Mouse (Mus musculus): ENCODE measurements around the gene P3h1. TPM values are rescaled to one million over a fixed set of nuclear protein-coding genes. Genes with fewer than 3 reads are reported as not detected.
"Not testable (repeated sequence)": the region's sequence is repeated elsewhere in the genome, so short reads cannot be mapped to it uniquely, and the experiment has no call there.

P3h1 gene
- polyA plus RNA-seq, 1 experiment from 2014 or later, result 34.9 TPM

DNA sequence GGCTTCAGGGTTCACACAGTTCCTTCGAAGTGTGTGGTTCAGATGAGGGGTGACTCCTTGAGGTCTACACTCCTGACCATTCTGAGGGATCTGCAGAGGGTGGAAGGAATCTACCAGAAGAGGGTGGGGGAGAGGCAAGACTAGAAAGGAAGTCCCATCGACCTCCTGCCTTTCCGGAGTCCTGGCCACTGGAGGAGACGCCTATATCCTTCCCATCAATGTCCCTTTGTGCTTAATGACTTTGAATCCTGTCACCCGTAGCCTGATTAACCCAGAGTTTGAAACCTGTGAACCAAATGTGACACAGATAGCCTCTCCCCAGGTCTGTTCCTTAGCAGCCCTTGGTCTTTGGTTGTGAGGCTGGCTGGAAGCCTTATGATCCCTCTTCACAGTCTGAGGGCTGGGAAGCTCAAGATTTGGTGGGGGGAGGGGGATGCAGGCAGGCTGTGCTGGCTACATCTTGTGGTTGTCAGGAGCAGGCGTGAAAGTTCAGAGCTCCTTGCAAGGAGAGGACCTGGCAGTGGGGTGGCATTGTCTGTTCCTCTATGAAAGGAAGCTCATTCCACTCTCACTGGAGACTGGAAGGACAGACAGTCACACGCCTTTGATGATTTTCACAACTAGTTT lies 28.5 kb downstream of the P3h1 start:
- Histone ChIP-seq H3K36me3 (ENCODE audit: insufficient read depth, low read length) (no peaks in the 10 kb centered on the region), H3K27me3 (ENCODE audit: insufficient read depth, low read length) (no peaks in the 10 kb centered on the region), H3K4me3 (replicated peaks; ENCODE audit: low read depth, low read length) (no peak overlapping the region), H3K9ac (ENCODE audit: low read depth, low read length) (no peak overlapping the region), H3K27ac (no peak overlapping the region), H3K4me1 (replicated peaks; ENCODE audit: insufficient read depth, low read length) (0 out of 2 replicates have a peak, but pooled peaks cover 5% of the 10 kb centered on the region), H3K4me2 (ENCODE audit: low read length) (no peak overlapping the region), H3K9me3 (replicated peaks; ENCODE audit: low read length) (no peaks in the 10 kb centered on the region)
- peak; percentile 28 for DNase-seq (ENCODE audit: low spot score)
- WGBS, result 39% methylated on average over 7 of the region's 7 CpGs
- no peak for TF ChIP-seq CTCF (IDR thresholded peaks at IDR 0.05; ENCODE audit: low read depth)
- ATAC-seq (replicated peaks; ENCODE audit: low FRiP score, low read depth), result no peak

DNA sequence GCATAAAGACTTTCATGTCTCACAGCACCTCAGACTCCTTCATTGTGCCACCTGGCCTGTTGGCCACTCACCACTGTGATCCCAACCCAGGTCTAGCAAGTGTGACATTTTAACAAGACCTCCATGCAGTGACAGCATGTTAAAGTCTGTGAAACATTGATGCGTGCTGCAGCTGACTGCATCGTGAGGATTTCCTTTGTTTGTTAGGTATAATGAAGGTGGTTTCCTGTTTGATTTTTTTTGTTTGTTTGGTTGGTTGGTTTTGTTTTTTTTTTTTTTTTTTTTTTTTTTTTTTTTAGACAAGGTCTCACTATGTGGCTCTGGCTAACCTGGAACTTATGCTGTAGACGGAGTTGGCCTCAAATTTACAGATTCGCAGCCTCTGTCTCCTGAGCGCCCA lies 29.8 kb downstream of the P3h1 start:
- H3K4me1 ChIP-seq (replicated peaks; ENCODE audit: insufficient read depth, low read length), result 0 out of 2 replicates have a peak, but pooled peaks cover 1% of the 10 kb centered on the region
- no peak overlapping the region for H3K4me3 ChIP-seq (replicated peaks; ENCODE audit: low read depth, low read length)
- TF ChIP-seq CTCF (IDR thresholded peaks at IDR 0.05; ENCODE audit: low read depth), result no peak
- DNase-seq (ENCODE audit: low spot score) (no peak), ATAC-seq (replicated peaks; ENCODE audit: low FRiP score, low read depth) (no peak)
- H3K4me2 ChIP-seq (ENCODE audit: low read length), result no peak overlapping the region
- H3K36me3 ChIP-seq (ENCODE audit: insufficient read depth, low read length), result no peaks in the 10 kb centered on the region
- no peak overlapping the region for H3K9ac ChIP-seq (ENCODE audit: low read depth, low read length)
- H3K27me3 ChIP-seq (ENCODE audit: insufficient read depth, low read length), result no peaks in the 10 kb centered on the region
- WGBS, result 87% methylated on average over 5 of the region's 5 CpGs
- H3K27ac ChIP-seq, result no peak overlapping the region
- H3K9me3 ChIP-seq (replicated peaks; ENCODE audit: low read length), result no peaks in the 10 kb centered on the region

DNA sequence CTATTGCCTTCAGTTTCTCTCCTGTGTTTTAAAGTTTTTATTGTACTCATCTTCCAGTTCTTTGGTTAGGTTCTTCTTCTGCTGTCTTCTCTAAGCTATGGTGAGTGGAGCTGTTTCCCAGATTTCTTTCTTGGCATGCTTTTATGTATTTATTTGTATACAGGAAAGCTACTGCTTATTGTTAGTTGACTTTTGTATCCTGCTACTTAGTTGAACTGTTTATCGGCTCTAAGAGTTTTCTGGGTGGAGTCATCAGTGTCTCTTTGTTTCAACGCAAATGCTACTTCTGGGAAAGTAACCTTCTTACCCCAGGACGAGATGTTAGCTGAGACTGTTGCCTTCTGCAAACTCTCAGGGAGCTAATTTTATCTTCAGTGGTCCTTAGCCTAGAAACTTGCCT lies 30.7 kb downstream of the P3h1 start:
- 71% methylated on average over 3 of the region's 3 CpGs for WGBS
- no peak overlapping the region for H3K4me3 ChIP-seq (replicated peaks; ENCODE audit: low read depth, low read length)
- no peak for ATAC-seq (replicated peaks; ENCODE audit: low FRiP score, low read depth)
- DNase-seq (ENCODE audit: low spot score), result no peak
- no peak for TF ChIP-seq CTCF (IDR thresholded peaks at IDR 0.05; ENCODE audit: low read depth)
- H3K27ac ChIP-seq, result no peak overlapping the region; the same call in 1 of the 2 replicates
- H3K4me2 ChIP-seq (ENCODE audit: low read length), result no peak overlapping the region
- no peaks in the 10 kb centered on the region for H3K4me1 ChIP-seq (replicated peaks; ENCODE audit: insufficient read depth, low read length)
- no peaks in the 10 kb centered on the region for H3K27me3 ChIP-seq (ENCODE audit: insufficient read depth, low read length)
- H3K9me3 ChIP-seq (replicated peaks; ENCODE audit: low read length), result no peaks in the 10 kb centered on the region
- no peak overlapping the region for H3K9ac ChIP-seq (ENCODE audit: low read depth, low read length)
- no peaks in the 10 kb centered on the region for H3K36me3 ChIP-seq (ENCODE audit: insufficient read depth, low read length)

- TF ChIP-seq CTCF (IDR thresholded peaks at IDR 0.05; ENCODE audit: low read depth), result no peak
- DNase-seq (ENCODE audit: low spot score), result no peak
- H3K4me2 ChIP-seq (ENCODE audit: low read length), result no peak overlapping the region
- H3K4me3 ChIP-seq (replicated peaks; ENCODE audit: low read depth, low read length), result no peak overlapping the region
- no peak for ATAC-seq (replicated peaks; ENCODE audit: low FRiP score, low read depth)
- H3K27me3 ChIP-seq (ENCODE audit: insufficient read depth, low read length), result no peaks in the 10 kb centered on the region
- H3K4me1 ChIP-seq (replicated peaks; ENCODE audit: insufficient read depth, low read length), result no peaks in the 10 kb centered on the region
- H3K9ac ChIP-seq (ENCODE audit: low read depth, low read length), result no peak overlapping the region
- H3K9me3 ChIP-seq (replicated peaks; ENCODE audit: low read length), result no peaks in the 10 kb centered on the region
- no peak overlapping the region for H3K27ac ChIP-seq
- WGBS, result 61% methylated on average over 13 of the region's 13 CpGs
- H3K36me3 ChIP-seq (ENCODE audit: insufficient read depth, low read length), result peaks cover 12% of the 10 kb centered on the region
These were observed 33.9 kb downstream of the P3h1 start for GRCm38 (mm10) chr4:119266606-119267005.

GRCm38 (mm10) chr4:119274627-119275026 lies 41.9 kb downstream of the P3h1 start:
- no peaks in the 10 kb centered on the region for H3K9me3 ChIP-seq (replicated peaks; ENCODE audit: low read length)
- ATAC-seq (replicated peaks; ENCODE audit: low FRiP score, low read depth) (no peak), DNase-seq (ENCODE audit: low spot score) (no peak)
- H3K27me3 ChIP-seq (ENCODE audit: insufficient read depth, low read length), result no peaks in the 10 kb centered on the region
- no peaks in the 10 kb centered on the region for H3K4me1 ChIP-seq (replicated peaks; ENCODE audit: insufficient read depth, low read length)
- no peak overlapping the region for H3K9ac ChIP-seq (ENCODE audit: low read depth, low read length)
- no peak overlapping the region for H3K4me3 ChIP-seq (replicated peaks; ENCODE audit: low read depth, low read length)
- 74% methylated on average over 1 of the region's 1 CpGs for WGBS
- TF ChIP-seq CTCF (IDR thresholded peaks at IDR 0.05; ENCODE audit: low read depth), result no peak
- no peak overlapping the region for H3K4me2 ChIP-seq (ENCODE audit: low read length)
- peak overlapping the region; percentile 36; the same call in 1 of the 2 replicates for H3K27ac ChIP-seq
- peaks cover 60% of the 10 kb centered on the region for H3K36me3 ChIP-seq (ENCODE audit: insufficient read depth, low read length)

DNA sequence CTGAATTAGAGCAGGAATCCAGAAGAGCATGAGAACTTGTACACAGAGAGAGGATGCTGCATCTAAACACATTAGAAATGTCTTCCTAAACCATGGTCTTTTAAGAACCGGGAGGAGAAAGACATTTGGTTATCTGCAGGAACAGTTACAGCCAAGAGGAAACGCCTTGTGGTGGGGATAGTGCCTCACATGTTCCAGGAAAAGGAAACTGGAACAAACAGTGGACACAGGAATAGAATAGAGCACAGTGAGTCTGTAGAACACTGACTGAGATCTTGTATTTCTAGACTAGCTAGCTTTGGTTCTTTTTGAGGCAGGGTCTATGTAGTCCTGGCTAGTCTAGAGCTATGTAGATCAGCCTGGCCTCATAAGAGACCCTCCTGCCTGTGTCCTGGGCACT lies 42.5 kb downstream of the P3h1 start:
- peaks cover 66% of the 10 kb centered on the region for H3K36me3 ChIP-seq (ENCODE audit: insufficient read depth, low read length)
- DNase-seq (ENCODE audit: low spot score) (peak; percentile 12), ATAC-seq (replicated peaks; ENCODE audit: low FRiP score, low read depth) (no peak)
- WGBS, result 78% methylated on average over 2 of the region's 2 CpGs
- no peaks in the 10 kb centered on the region for H3K4me1 ChIP-seq (replicated peaks; ENCODE audit: insufficient read depth, low read length)
- TF ChIP-seq CTCF (IDR thresholded peaks at IDR 0.05; ENCODE audit: low read depth), result no peak
- no peaks in the 10 kb centered on the region for H3K9me3 ChIP-seq (replicated peaks; ENCODE audit: low read length)
- H3K9ac ChIP-seq (ENCODE audit: low read depth, low read length), result no peak overlapping the region
- no peak overlapping the region for H3K4me2 ChIP-seq (ENCODE audit: low read length)
- H3K27ac ChIP-seq, result peak overlapping the region; percentile 62
- H3K4me3 ChIP-seq (replicated peaks; ENCODE audit: low read depth, low read length), result no peak overlapping the region
- H3K27me3 ChIP-seq (ENCODE audit: insufficient read depth, low read length), result no peaks in the 10 kb centered on the region

GRCm38 (mm10) chr4:119275726-119276125 lies 43.0 kb downstream of the P3h1 start:
- no peak overlapping the region for H3K9ac ChIP-seq (ENCODE audit: low read depth, low read length)
- no peak for ATAC-seq (replicated peaks; ENCODE audit: low FRiP score, low read depth)
- no peak for DNase-seq (ENCODE audit: low spot score)
- H3K9me3 ChIP-seq (replicated peaks; ENCODE audit: low read length), result no peaks in the 10 kb centered on the region
- H3K4me3 ChIP-seq (replicated peaks; ENCODE audit: low read depth, low read length), result no peak overlapping the region
- no peaks in the 10 kb centered on the region for H3K4me1 ChIP-seq (replicated peaks; ENCODE audit: insufficient read depth, low read length)
- H3K4me2 ChIP-seq (ENCODE audit: low read length), result no peak overlapping the region
- H3K27ac ChIP-seq, result peak overlapping the region; percentile 62
- no peaks in the 10 kb centered on the region for H3K27me3 ChIP-seq (ENCODE audit: insufficient read depth, low read length)
- no peak for TF ChIP-seq CTCF (IDR thresholded peaks at IDR 0.05; ENCODE audit: low read depth)
- peaks cover 65% of the 10 kb centered on the region for H3K36me3 ChIP-seq (ENCODE audit: insufficient read depth, low read length)
- 72% methylated on average over 2 of the region's 2 CpGs for WGBS

DNA sequence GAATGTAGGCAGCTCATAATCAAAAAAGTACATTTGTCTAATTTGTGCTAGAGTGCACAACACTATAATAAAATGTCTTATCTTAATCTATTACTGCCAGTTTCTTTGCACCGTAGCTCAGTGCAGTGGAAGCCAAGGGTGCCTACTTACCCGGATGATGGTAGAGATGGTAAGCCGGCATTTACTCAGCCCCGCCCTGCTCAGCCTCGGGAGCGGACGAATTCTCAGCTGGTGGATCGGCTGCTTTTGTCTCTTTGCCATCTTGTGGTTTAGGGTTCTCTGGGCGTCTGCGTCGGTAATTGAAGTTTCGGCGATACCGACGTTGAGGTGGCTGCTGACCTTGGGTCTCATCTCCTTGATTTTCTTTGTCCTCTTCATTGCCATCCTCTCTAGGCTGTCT lies 46.1 kb downstream of the P3h1 start:
- H3K4me2 ChIP-seq (ENCODE audit: low read length); H3K4me1 ChIP-seq (replicated peaks; ENCODE audit: insufficient read depth, low read length); ATAC-seq (replicated peaks; ENCODE audit: low FRiP score, low read depth); DNase-seq (ENCODE audit: low spot score); H3K4me3 ChIP-seq (replicated peaks; ENCODE audit: low read depth, low read length); H3K27me3 ChIP-seq (ENCODE audit: insufficient read depth, low read length); H3K27ac ChIP-seq; H3K9me3 ChIP-seq (replicated peaks; ENCODE audit: low read length); H3K9ac ChIP-seq (ENCODE audit: low read depth, low read length): not testable (repeated sequence)
- peaks cover 74% of the 10 kb centered on the region for H3K36me3 ChIP-seq (ENCODE audit: insufficient read depth, low read length)
- 91% methylated on average over 15 of the region's 15 CpGs for WGBS
